Mouse (Mus musculus) heart, postnatal 0 days (tissue): ENCODE measurements around the gene Nr2c2ap.

Source experiments
- CTCF ChIP-seq: IDR thresholded peaks from 2 replicates; pipeline ENCODE4 v1.5.1; 2016; ENCODE audit warnings: antibody characterized with exemption, control low read depth, low read depth
- EP300 ChIP-seq: IDR thresholded peaks from 2 replicates; pipeline ENCODE4 v1.6.1; 2016; ENCODE audit warnings: antibody characterized with exemption, low read depth

- TF ChIP-seq CTCF (no peak), EP300 (no peak)
Observed at GRCm38 (mm10) chr8:70114892-70115291, 16.2 kb upstream of the Nr2c2ap start.
